Mouse (Mus musculus) CH12.LX (cell line): Measurements from ENCODE around the gene Pdhb.

ENCODE experiments used
- BHLHE40 ChIP-seq: IDR thresholded peaks from 2 replicates; pipeline ENCODE4 v1.6.1; 2011; ENCODE audit warnings: mild to moderate bottlenecking, low read depth, low read length, improper control_type of control experiment
- CHD2 ChIP-seq: IDR thresholded peaks from 2 replicates; pipeline ENCODE4 v1.6.1; 2011; ENCODE audit warnings: low read length, improper control_type of control experiment
- CTCF ChIP-seq, 2 experiments: IDR thresholded peaks in 1 of 2; conservative IDR thresholded peaks in 1 of 2; 2 replicates each; pipeline ENCODE4 v1.5.1; 2011 to 2012; ENCODE audit warnings: low read depth in 2 of 2, low read length in 2 of 2, improper control_type of control experiment in 1 of 2, inconsistent platforms in 1 of 2, mild to moderate bottlenecking in 1 of 2, moderate library complexity in 1 of 2
- ELF1 ChIP-seq: IDR thresholded peaks from 2 replicates; pipeline ENCODE4 v1.6.1; 2014; ENCODE audit warnings: low read depth, mild to moderate bottlenecking, inconsistent platforms, low read length, improper control_type of control experiment
- KAT2A ChIP-seq: IDR thresholded peaks from 2 replicates; pipeline ENCODE4 v1.6.1; 2012; ENCODE audit warnings: low read length, improper control_type of control experiment, inconsistent platforms; ENCODE audit not compliant: insufficient replicate concordance
- MAFK ChIP-seq: IDR thresholded peaks from 2 replicates; pipeline ENCODE4 v1.6.1; 2011; ENCODE audit warnings: low read length, improper control_type of control experiment; ENCODE audit not compliant: insufficient replicate concordance
- MAX ChIP-seq: IDR thresholded peaks from 2 replicates; pipeline ENCODE4 v1.6.1; 2011; ENCODE audit warnings: low read length, improper control_type of control experiment
- MAZ ChIP-seq: IDR thresholded peaks from 2 replicates; pipeline ENCODE4 v1.6.1; 2012; ENCODE audit warnings: low read depth, mild to moderate bottlenecking, inconsistent platforms, low read length, improper control_type of control experiment, moderate library complexity
- POLR2A ChIP-seq: IDR thresholded peaks from 2 replicates; pipeline ENCODE4 v1.6.1; 2011; ENCODE audit warnings: low read depth, mild to moderate bottlenecking, improper control_type of control experiment, low read length
- SIN3A ChIP-seq: IDR thresholded peaks from 2 replicates; pipeline ENCODE4 v1.6.1; 2012; ENCODE audit warnings: low read length, improper control_type of control experiment, inconsistent platforms
- UBTF ChIP-seq: IDR thresholded peaks from 2 replicates; pipeline ENCODE4 v1.6.1; 2012; ENCODE audit warnings: low read depth, mild to moderate bottlenecking, inconsistent platforms, low read length, improper control_type of control experiment, moderate library complexity
- ZMIZ1 ChIP-seq: IDR thresholded peaks from 2 replicates; pipeline ENCODE4 v1.6.1; 2012; ENCODE audit warnings: low read depth, mild to moderate bottlenecking, inconsistent platforms, low read length, improper control_type of control experiment

GRCm38 (mm10) chr14:8139724-8140710, 32.8 kb downstream of the Pdhb start:
- TF ChIP-seq BHLHE40 (no peak), SIN3A (no peak), MAX (no peak), CTCF (conservative IDR thresholded peaks at IDR 0.05 in 1 of 2, IDR thresholded peaks at IDR 0.05 in 1 of 2; ENCODE audit: low read depth in 2 of 2, low read length in 2 of 2) (no peak), MAFK (no peak), POLR2A (no peak), ELF1 (0 out of 2 replicates have a peak, but pooled peaks have one; percentile 13), UBTF (no peak), MAZ (no peak), KAT2A (no peak), ZMIZ1 (no peak), CHD2 (no peak)
